Mouse (Mus musculus) embryonic facial prominence, embryonic 11.5 days (tissue): Measurements from ENCODE around the gene Tns2. TPM values are rescaled to one million over a fixed set of nuclear protein-coding genes. Genes with fewer than 3 reads are reported as not detected.

ENCODE experiments used
- ATAC-seq: fragments of 200-750 bp; cut with Nextera tagmentation; replicated peaks from 2 replicates; pipeline ENCODE4 v1.8.0; 2017; ENCODE audit warnings: low read depth; ENCODE audit not compliant: insufficient number of reproducible peaks, low FRiP score, low TSS enrichment
- DNase-seq: peaks from one replicate; pipeline ENCODE4 v3.0.0-alpha.2; 2015; ENCODE audit warnings: low spot score
- H3K27ac ChIP-seq: fragments of 300-500 bp; sonication (generic); replicated peaks from 2 replicates; pipeline ENCODE4 v1.5.1; 2014; ENCODE audit warnings: mild to moderate bottlenecking, low read depth, low read length, control low read depth
- H3K27me3 ChIP-seq: fragments of 300-500 bp; sonication (generic); 2 replicates; pipeline ENCODE4 v1.6.1; 2014; ENCODE audit warnings: mild to moderate bottlenecking, low read length, moderate library complexity, mixed read lengths; ENCODE audit not compliant: control insufficient read depth, insufficient read depth
- H3K36me3 ChIP-seq: fragments of 300-500 bp; sonication (generic); replicated peaks from 2 replicates; pipeline ENCODE4 v1.6.1; 2014; ENCODE audit warnings: low read depth, mild to moderate bottlenecking, low read length, moderate library complexity, mixed read lengths; ENCODE audit not compliant: control insufficient read depth, insufficient read depth
- H3K4me1 ChIP-seq: fragments of 300-500 bp; sonication (generic); 2 replicates; pipeline ENCODE4 v1.6.1; 2014; ENCODE audit warnings: low read length, mixed read lengths; ENCODE audit not compliant: control insufficient read depth, insufficient read depth
- H3K4me2 ChIP-seq: fragments of 300-500 bp; sonication (generic); 2 replicates; pipeline ENCODE4 v1.6.1; 2014; ENCODE audit warnings: low read depth, mild to moderate bottlenecking, control low read depth, low read length, moderate library complexity
- H3K4me3 ChIP-seq: fragments of 300-500 bp; sonication (generic); 2 replicates; pipeline ENCODE4 v1.5.1; 2014; ENCODE audit warnings: low read depth, low read length, control low read depth
- H3K9ac ChIP-seq: fragments of 300-500 bp; sonication (generic); replicated peaks from 2 replicates; pipeline ENCODE4 v1.6.1; 2014; ENCODE audit warnings: mild to moderate bottlenecking, control low read depth, low read length
- H3K9me3 ChIP-seq: fragments of 300-500 bp; sonication (generic); replicated peaks from 2 replicates; pipeline ENCODE4 v1.6.1; 2016; ENCODE audit warnings: mild to moderate bottlenecking, low read length, inconsistent platforms, mixed read lengths; ENCODE audit not compliant: control insufficient read depth
- WGBS: fragments of 180-500 bp; shearing (Covaris S2); extraction: QIAGEN DNeasy Blood & Tissue Kit; methylation state at CpG from one replicate; pipeline ENCODE4 v1.1.7; 2014; 5-methylcytosine and 5-hydroxymethylcytosine counted together
- polyA plus RNA-seq: library from polyadenylated mRNA; unstranded; fragments of >200 nt; fragmentation: Nextera tagmentation; extraction: Ambion mirVana; gene quantifications from 2 replicates; pipeline ENCODE4 v1.2.1, GENCODE M21; 2014

The Tns2 gene
- polyA plus RNA-seq, 1 experiment from 2014 or later = 14.0 TPM

- no peak for ATAC-seq
- peaks cover 20% of the 10 kb centered on the region for H3K4me1 ChIP-seq
- WGBS = 75% methylated on average over 7 of the region's 8 CpGs
- no peak overlapping the region for H3K9ac ChIP-seq
- H3K4me3 ChIP-seq = no peak overlapping the region
- no peaks in the 10 kb centered on the region for H3K27me3 ChIP-seq
- H3K9me3 ChIP-seq = no peaks in the 10 kb centered on the region
- no peak overlapping the region for H3K4me2 ChIP-seq
- DNase-seq = no peak
- H3K36me3 ChIP-seq = peaks cover 20% of the 10 kb centered on the region
- no peak overlapping the region for H3K27ac ChIP-seq
These were observed 2.9 kb upstream of the Tns2 start for GRCm38 (mm10) chr15:102097147-102097915.

DNA sequence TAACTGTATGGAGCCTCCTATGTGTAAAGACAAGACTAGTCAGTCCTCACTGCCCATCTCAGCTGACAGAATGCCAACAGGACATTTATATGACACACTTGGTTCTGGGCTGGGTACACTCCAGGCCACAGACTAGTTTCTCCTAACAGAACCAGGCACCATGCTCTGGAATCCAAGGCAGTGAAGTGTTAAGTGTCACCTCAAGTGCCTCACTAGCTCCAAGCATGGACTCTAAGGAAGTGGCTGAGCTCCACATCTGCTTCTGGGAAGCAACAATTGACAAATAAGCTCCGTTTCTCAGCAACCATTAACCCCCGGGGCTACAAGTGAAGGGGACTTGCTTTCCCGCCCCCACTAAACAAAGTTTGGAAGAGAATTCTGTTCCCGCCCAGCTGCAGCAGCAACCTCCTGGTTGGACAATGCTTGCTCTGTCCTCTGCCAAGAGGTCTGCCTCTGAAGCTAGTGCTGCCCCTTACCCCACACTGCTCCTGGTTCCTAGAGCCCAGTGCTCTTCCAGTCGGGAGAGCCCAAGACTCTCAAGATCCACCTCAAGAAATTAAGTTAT, 2.1 kb upstream of the Tns2 start:
- Histone ChIP-seq H3K27me3 (no peaks in the 10 kb centered on the region), H3K27ac (no peak overlapping the region), H3K9me3 (no peaks in the 10 kb centered on the region), H3K4me1 (peaks cover 28% of the 10 kb centered on the region), H3K4me2 (no peak overlapping the region), H3K9ac (no peak overlapping the region), H3K36me3 (peaks cover 20% of the 10 kb centered on the region), H3K4me3 (no peak overlapping the region)
- ATAC-seq = no peak
- DNase-seq = peak; percentile 66
- 20% methylated on average over 5 of the region's 5 CpGs for WGBS

DNA sequence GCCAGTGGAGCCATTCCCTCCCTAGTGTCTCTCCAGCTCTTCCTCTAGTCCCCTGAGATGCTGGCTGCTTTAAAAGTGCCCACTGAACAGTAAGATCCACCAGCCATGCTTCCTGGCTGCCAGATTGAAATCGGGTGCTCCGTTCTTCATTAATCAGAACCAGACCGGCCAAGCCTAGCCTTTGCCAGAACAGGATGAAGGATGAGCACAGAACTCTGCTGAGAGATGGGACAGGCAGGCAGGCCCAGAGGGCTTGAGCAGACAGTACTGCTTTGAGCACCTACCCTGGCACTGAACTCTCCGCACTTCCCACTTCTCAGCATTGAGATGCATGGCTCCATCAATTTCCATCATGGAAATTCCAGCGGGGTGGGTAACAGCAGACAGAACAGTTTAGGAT, 953 bp upstream of the Tns2 start:
- 30% methylated on average over 5 of the region's 5 CpGs for WGBS
- peak; percentile 32 for DNase-seq
- Histone ChIP-seq H3K27ac (no peak overlapping the region), H3K36me3 (peaks cover 15% of the 10 kb centered on the region), H3K9ac (no peak overlapping the region), H3K27me3 (no peaks in the 10 kb centered on the region), H3K4me2 (no peak overlapping the region), H3K4me1 (peaks cover 35% of the 10 kb centered on the region), H3K9me3 (no peaks in the 10 kb centered on the region), H3K4me3 (no peak overlapping the region; the same call in 1 of the 2 replicates)
- no peak for ATAC-seq

DNA sequence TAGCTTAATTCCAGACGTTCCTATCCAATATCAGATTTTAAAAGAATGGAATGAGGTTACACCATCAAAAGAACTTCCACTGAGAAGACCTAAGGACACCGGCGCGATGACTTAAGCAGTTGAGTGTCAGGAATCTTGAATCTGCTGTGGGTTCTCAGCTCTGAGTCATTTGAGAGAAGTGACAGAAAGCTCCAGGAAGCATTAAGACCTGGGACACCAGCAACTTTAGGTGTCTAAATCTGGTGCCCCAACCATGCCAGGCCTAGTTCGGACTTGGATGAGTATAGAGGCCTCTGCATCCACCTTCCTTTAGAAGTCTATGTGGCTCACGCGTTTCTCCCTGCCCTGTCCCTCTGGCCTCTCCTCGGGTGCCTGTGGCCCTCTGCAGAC, 447 bp upstream of the Tns2 start:
- no peaks in the 10 kb centered on the region for H3K9me3 ChIP-seq
- peaks cover 35% of the 10 kb centered on the region for H3K4me1 ChIP-seq
- DNase-seq (no peak), ATAC-seq (no peak)
- peaks cover 11% of the 10 kb centered on the region for H3K36me3 ChIP-seq
- H3K27ac ChIP-seq = no peak overlapping the region; the same call in 1 of the 2 replicates
- peak overlapping the region; percentile 46 for H3K4me3 ChIP-seq
- peak overlapping the region; percentile 50 for H3K9ac ChIP-seq
- peak overlapping the region; percentile 80 for H3K4me2 ChIP-seq
- H3K27me3 ChIP-seq = no peaks in the 10 kb centered on the region
- 18% methylated on average over 8 of the region's 8 CpGs for WGBS

DNA sequence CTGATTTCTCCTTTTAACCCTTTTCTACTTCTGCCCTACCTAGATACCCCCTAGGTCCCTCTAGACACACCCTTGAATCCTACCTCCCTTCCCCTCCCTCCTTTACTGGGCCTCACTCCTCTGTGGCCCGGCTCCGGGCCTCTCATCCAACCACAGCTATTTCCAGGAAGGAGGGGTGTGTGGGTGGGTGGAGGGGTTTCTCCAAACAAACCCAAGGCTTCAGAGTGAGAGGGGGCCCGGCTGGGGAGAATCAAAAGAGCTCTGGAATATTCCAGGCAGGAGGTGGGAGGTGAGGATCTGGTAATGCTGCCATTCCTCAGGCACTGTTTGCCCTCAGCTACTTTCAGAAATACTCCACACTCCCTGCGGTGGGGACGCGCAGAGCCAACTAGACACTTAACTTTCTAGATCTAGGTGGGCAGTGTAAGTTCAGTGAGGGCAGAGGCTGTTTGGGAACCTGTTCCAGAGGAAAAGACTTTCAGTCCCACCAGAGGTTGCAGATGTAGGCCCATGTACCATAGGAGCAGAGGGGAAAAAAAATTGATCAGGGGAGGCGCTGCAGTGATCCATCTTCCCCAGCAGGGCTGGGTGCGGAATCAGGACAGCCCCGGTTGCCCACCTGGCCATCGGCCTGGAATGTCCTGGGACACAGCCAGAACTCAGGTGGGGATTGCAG, 921 bp downstream of the Tns2 start:
- WGBS = 23% methylated on average over 10 of the region's 10 CpGs
- Histone ChIP-seq H3K4me2 (peak overlapping the region; percentile 80), H3K9me3 (no peaks in the 10 kb centered on the region), H3K27me3 (no peaks in the 10 kb centered on the region), H3K4me1 (peaks cover 35% of the 10 kb centered on the region), H3K36me3 (no peaks in the 10 kb centered on the region), H3K27ac (peak overlapping the region; percentile 75), H3K4me3 (peak overlapping the region; percentile 46), H3K9ac (peak overlapping the region; percentile 50)
- ATAC-seq (peak; percentile 37; the same call in 1 of the 2 replicates), DNase-seq (peak; percentile 45)

GRCm38 (mm10) chr15:102101672-102102541, 1.7 kb downstream of the Tns2 start:
- 33% methylated on average over 11 of the region's 11 CpGs for WGBS
- Histone ChIP-seq H3K4me2 (peak overlapping the region; percentile 80), H3K9ac (peak overlapping the region; percentile 63; the same call in 1 of the 2 replicates), H3K4me3 (peak overlapping the region; percentile 29; the same call in 1 of the 2 replicates), H3K27me3 (no peaks in the 10 kb centered on the region; the same call in 1 of the 2 replicates), H3K9me3 (no peaks in the 10 kb centered on the region), H3K4me1 (peaks cover 38% of the 10 kb centered on the region), H3K27ac (peak overlapping the region; percentile 92), H3K36me3 (no peaks in the 10 kb centered on the region)
- peak; percentile 14 for DNase-seq
- ATAC-seq = no peak

DNA sequence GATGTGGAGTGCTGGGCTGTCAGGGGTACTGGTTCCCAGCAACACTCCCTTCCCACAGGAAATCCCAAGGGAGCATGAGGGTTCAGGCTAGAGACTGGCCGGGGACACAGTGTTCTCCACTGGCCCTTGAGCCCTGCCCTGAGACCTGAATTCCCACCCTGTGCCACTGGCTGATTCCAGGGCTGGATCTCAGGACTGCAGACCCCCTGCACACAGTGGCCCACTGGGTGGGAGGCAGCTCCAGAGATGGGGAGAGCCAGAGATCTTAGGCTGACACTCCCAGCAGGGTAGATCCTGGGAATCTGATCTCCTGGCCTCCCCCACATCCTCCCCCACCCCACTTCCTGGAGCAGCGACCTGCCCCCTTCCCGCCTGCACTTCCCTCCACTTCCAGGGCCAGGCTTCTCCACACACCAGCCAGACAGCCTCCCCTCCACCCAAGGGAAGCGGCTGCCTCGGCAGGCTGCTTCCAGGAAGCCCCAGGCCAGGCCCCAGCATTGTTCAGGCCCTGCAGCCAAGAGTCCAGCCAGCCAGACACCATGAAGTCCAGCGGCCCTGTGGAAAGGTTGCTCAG, 2.4 kb downstream of the Tns2 start:
- Histone ChIP-seq H3K9ac (peak overlapping the region; percentile 63), H3K4me1 (peaks cover 43% of the 10 kb centered on the region), H3K4me2 (peak overlapping the region; percentile 47), H3K4me3 (peak overlapping the region; percentile 29), H3K9me3 (no peaks in the 10 kb centered on the region), H3K27me3 (no peaks in the 10 kb centered on the region; the same call in 1 of the 2 replicates), H3K27ac (peak overlapping the region; percentile 92), H3K36me3 (no peaks in the 10 kb centered on the region)
- WGBS = 6% methylated on average over 6 of the region's 6 CpGs
- ATAC-seq (peak; percentile 22), DNase-seq (peak; percentile 57)
